Mouse (Mus musculus): ENCODE measurements at regions not wholly inside any gene's neighbourhood (a gene's known extent, or its start where the extent isn't known, plus 50 kb on each side); places are given as distances from the start of the nearest gene placed in this dataset.

DNA sequence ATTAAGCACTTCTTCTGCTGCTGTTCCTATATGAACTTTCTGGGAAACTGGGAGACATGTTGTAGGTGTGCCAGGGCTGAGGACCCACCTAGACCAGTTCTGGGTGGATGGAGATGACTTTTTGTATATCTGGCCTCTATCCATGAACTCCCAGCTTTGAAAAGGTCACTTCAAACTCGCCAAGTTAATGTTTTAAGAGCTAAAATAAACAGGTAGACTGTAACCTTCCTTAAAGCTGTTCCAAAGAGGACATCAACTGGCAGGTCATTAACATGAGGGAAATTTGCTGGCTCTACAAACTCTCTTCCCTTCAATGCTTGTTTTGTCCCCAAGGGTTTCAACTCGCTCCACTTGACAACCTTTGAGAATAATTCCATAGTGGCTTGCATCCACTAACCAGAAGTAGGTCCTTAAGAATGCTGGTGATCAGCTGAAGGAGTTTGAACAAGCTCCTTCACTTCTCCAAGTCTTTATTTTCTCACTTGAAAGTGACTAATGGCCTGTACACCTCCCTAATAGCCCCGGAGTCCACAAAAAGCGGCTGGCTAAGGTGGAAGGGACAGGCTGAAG lies 98.1 kb downstream of the Adamts15 start:
- no peaks in the 10 kb centered on the region for H3K27me3 ChIP-seq (replicated peaks)
- no peaks in the 10 kb centered on the region for H3K4me1 ChIP-seq (ENCODE audit: control insufficient read depth in 1 of 2, insufficient read depth in 2 of 2)
- no peaks in the 10 kb centered on the region for H3K36me3 ChIP-seq (replicated peaks in 1 of 2; ENCODE audit: control insufficient read depth in 1 of 2, insufficient read depth in 1 of 2, low read length in 1 of 2)
- no peak overlapping the region for H3K27ac ChIP-seq (ENCODE audit: insufficient read depth, low read depth)
- no peak overlapping the region for H3K4me3 ChIP-seq (replicated peaks in 1 of 3; ENCODE audit: low read depth in 2 of 3, low read length in 2 of 3, poor library complexity in 1 of 3)
- H3K9me3 ChIP-seq (replicated peaks; ENCODE audit: low read length) = no peaks in the 10 kb centered on the region
- dilution Hi-C loops (cut with MboI; ENCODE audit: extremely low pct_ligation_motif_present, extremely low pct_unique_long_range_greater_than_20kb, low sequenced_read_pairs) (no loop called here), in situ Hi-C loops (cut with MboI; ENCODE audit: low pct_ligation_motif_present, low pct_unique_long_range_greater_than_20kb, low sequenced_read_pairs) (no loop called here)
- H3K9ac ChIP-seq (ENCODE audit: insufficient read depth, low read depth) = no peak overlapping the region
- TF ChIP-seq CHD1 (IDR thresholded peaks at IDR 0.05; ENCODE audit: low read depth, low read length) = no peak
- no peak for TF ChIP-seq MXI1 (IDR thresholded peaks at IDR 0.05; ENCODE audit: low read depth, low read length)
- TF ChIP-seq MAZ (IDR thresholded peaks at IDR 0.05; ENCODE audit: low read depth, low read length) = no peak
- TF ChIP-seq GABPA (IDR thresholded peaks at IDR 0.05; ENCODE audit: insufficient replicate concordance, low read depth, low read length) = no peak
- TF ChIP-seq SMC3 (IDR thresholded peaks at IDR 0.05; ENCODE audit: low read depth, low read length) = no peak
- TF ChIP-seq ETS1 (conservative IDR thresholded peaks at IDR 0.05; ENCODE audit: low read depth, low read length) = no peak
- no peak for TF ChIP-seq MAX (IDR thresholded peaks at IDR 0.05; ENCODE audit: low read length)
- TF ChIP-seq ZMIZ1 (IDR thresholded peaks at IDR 0.05; ENCODE audit: low read depth, low read length) = no peak
- no peak for TF ChIP-seq POLR2AphosphoS2 (IDR thresholded peaks at IDR 0.05; ENCODE audit: low read depth, low read length)
- no peak for TF ChIP-seq NRF1 (IDR thresholded peaks at IDR 0.05; ENCODE audit: low read depth, low read length)
- TF ChIP-seq IRF4 (IDR thresholded peaks at IDR 0.05; ENCODE audit: low read depth, low read length) = no peak
- no peaks in the 10 kb centered on the region for H3K79me2 ChIP-seq (replicated peaks; ENCODE audit: control insufficient read depth, extremely low read depth, insufficient read depth, poor library complexity, severe bottlenecking)
- no peak for DNase-seq (ENCODE audit: extremely low read depth)
- no peak overlapping the region for H3K4me2 ChIP-seq (ENCODE audit: insufficient read depth, low read depth, poor library complexity, severe bottlenecking)

DNA sequence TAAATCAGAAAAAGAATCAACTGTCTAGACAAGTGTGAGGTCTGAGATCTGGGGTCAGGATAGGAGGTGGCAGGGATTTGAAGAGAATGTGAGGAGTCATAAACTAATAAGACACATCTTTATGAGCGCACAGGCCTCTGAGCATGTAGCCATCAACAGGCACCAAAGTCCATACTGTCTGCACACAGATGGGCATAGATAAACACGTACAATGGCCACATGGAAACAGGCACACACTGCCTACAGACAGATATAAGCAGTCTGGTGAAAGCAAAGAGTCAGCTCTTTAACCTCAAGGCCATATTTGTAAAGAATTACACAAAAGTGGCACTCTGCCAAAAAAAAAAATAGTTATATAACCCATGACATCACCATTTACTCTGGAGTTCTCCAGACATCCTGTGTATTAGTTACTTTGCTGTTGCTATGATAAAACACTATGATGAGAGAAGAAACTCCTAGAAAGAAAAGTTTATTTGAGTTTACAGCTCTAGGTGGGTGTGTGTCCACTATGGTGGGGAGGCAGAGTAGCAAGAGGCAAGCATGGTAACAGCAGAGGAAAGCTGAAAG lies 101.4 kb downstream of the Adamts15 start:
- Histone ChIP-seq H3K9ac (ENCODE audit: insufficient read depth, low read depth) (no peak overlapping the region), H3K4me1 (ENCODE audit: control insufficient read depth in 1 of 2, insufficient read depth in 2 of 2) (no peaks in the 10 kb centered on the region), H3K4me2 (ENCODE audit: insufficient read depth, low read depth, poor library complexity, severe bottlenecking) (no peak overlapping the region), H3K36me3 (replicated peaks in 1 of 2; ENCODE audit: control insufficient read depth in 1 of 2, insufficient read depth in 1 of 2, low read length in 1 of 2) (no peaks in the 10 kb centered on the region), H3K27ac (ENCODE audit: insufficient read depth, low read depth) (no peak overlapping the region), H3K79me2 (replicated peaks; ENCODE audit: control insufficient read depth, extremely low read depth, insufficient read depth, poor library complexity, severe bottlenecking) (no peaks in the 10 kb centered on the region), H3K9me3 (replicated peaks; ENCODE audit: low read length) (no peaks in the 10 kb centered on the region), H3K27me3 (replicated peaks) (no peaks in the 10 kb centered on the region), H3K4me3 (replicated peaks in 1 of 3; ENCODE audit: low read depth in 2 of 3, low read length in 2 of 3, poor library complexity in 1 of 3) (no peak overlapping the region)
- dilution Hi-C loops (cut with MboI; ENCODE audit: extremely low pct_ligation_motif_present, extremely low pct_unique_long_range_greater_than_20kb, low sequenced_read_pairs) = no loop called here
- in situ Hi-C loops (cut with MboI; ENCODE audit: low pct_ligation_motif_present, low pct_unique_long_range_greater_than_20kb, low sequenced_read_pairs) = no loop called here
- TF ChIP-seq ZC3H11A (IDR thresholded peaks at IDR 0.05; ENCODE audit: low read depth, low read length) (no peak), BHLHE40 (IDR thresholded peaks at IDR 0.05; ENCODE audit: low read depth, low read length) (no peak), CTCF (conservative IDR thresholded peaks at IDR 0.05 in 1 of 2, IDR thresholded peaks at IDR 0.05 in 1 of 2; ENCODE audit: low read depth in 2 of 2, low read length in 2 of 2) (no peak), MYC (IDR thresholded peaks at IDR 0.05; ENCODE audit: low read depth, low read length) (no peak), ZNF384 (IDR thresholded peaks at IDR 0.05; ENCODE audit: low read depth, low read length) (no peak), TCF12 (IDR thresholded peaks at IDR 0.05; ENCODE audit: low read depth, low read length) (no peak)
- no peak for DNase-seq (ENCODE audit: extremely low read depth)

Measured in CH12.LX (cell line).